Mouse (Mus musculus): ENCODE measurements around the gene Nop2. TPM values are rescaled to one million over a fixed set of nuclear protein-coding genes. Genes with fewer than 3 reads are reported as not detected.
"Not testable (repeated sequence)": the region's sequence is repeated elsewhere in the genome, so short reads cannot be mapped to it uniquely, and the experiment has no call there.

Gene Nop2
- total and polyA plus RNA-seq, 3 experiments: 12.0 to 51.7 (median 40.9) TPM

GRCm38 (mm10) chr6:125153682-125154081 is 22.0 kb downstream of the Nop2 start:
- no peak for DNase-seq

GRCm38 (mm10) chr6:125154550-125154949 is 22.8 kb downstream of the Nop2 start:
- no peak for DNase-seq

GRCm38 (mm10) chr6:125155262-125155661 is 23.6 kb downstream of the Nop2 start:
- DNase-seq: no peak

- DNase-seq: no peak
These were observed 24.8 kb downstream of the Nop2 start for GRCm38 (mm10) chr6:125156491-125156890.

- DNase-seq: no peak
These were observed 25.4 kb downstream of the Nop2 start for GRCm38 (mm10) chr6:125156903-125157614.

- DNase-seq: no peak
These were observed 27.3 kb downstream of the Nop2 start for GRCm38 (mm10) chr6:125158944-125159492.

GRCm38 (mm10) chr6:125159773-125160557 is 28.3 kb downstream of the Nop2 start:
- DNase-seq: no peak

- DNase-seq: no peak
These were observed 28.8 kb downstream of the Nop2 start for GRCm38 (mm10) chr6:125160558-125160853.

GRCm38 (mm10) chr6:125160854-125161760 is 29.4 kb downstream of the Nop2 start:
- peak; percentile 87 for DNase-seq

- peak; percentile 76 for DNase-seq
These were observed 30.3 kb downstream of the Nop2 start for GRCm38 (mm10) chr6:125161971-125162370.

GRCm38 (mm10) chr6:125162615-125163305 is 31.1 kb downstream of the Nop2 start:
- DNase-seq: not testable (repeated sequence)

GRCm38 (mm10) chr6:125163801-125164657 is 32.3 kb downstream of the Nop2 start:
- peak; percentile 70 for DNase-seq

- peak; percentile 77 for DNase-seq
These were observed 33.1 kb downstream of the Nop2 start for GRCm38 (mm10) chr6:125164672-125165327.

GRCm38 (mm10) chr6:125165328-125165891 is 33.7 kb downstream of the Nop2 start:
- peak; percentile 97 for DNase-seq

GRCm38 (mm10) chr6:125166051-125166751 is 34.5 kb downstream of the Nop2 start, which contains the start of gene Gapdh:
Gene Gapdh (minus strand): TSS chr6:125166467.
- peak; percentile 94 for DNase-seq

GRCm38 (mm10) chr6:125166861-125167650 is 35.3 kb downstream of the Nop2 start:
- peak; percentile 75 for DNase-seq

GRCm38 (mm10) chr6:125168086-125168485 is 36.4 kb downstream of the Nop2 start:
- no peak for DNase-seq

GRCm38 (mm10) chr6:125170194-125170593 is 38.5 kb downstream of the Nop2 start:
- DNase-seq: no peak
